Mouse (Mus musculus) heart, embryonic 12.5 days (tissue): ENCODE data around the gene Olfr618. TPM values are rescaled to one million over a fixed set of nuclear protein-coding genes. Genes with fewer than 3 reads are reported as not detected.
"Not testable (repeated sequence)": the region's sequence is repeated elsewhere in the genome, so short reads cannot be mapped to it uniquely, and the experiment has no call there.

Experiments used
- ATAC-seq: fragments of 200-750 bp; cut with Nextera tagmentation; 2 replicates; pipeline ENCODE4 v1.8.0; 2017; ENCODE audit warnings: moderate TSS enrichment, moderate library complexity; ENCODE audit not compliant: insufficient number of reproducible peaks, low FRiP score
- H3K27ac ChIP-seq: fragments of 300-500 bp; sonication (generic); 2 replicates; pipeline ENCODE4 v1.5.1; 2016; ENCODE audit warnings: mild to moderate bottlenecking, moderate library complexity; ENCODE audit not compliant: poor library complexity, severe bottlenecking
- H3K27me3 ChIP-seq: fragments of 300-500 bp; sonication (generic); replicated peaks from 2 replicates; pipeline ENCODE4 v1.6.1; 2016; ENCODE audit warnings: mild to moderate bottlenecking, moderate library complexity
- H3K36me3 ChIP-seq: fragments of 300-500 bp; sonication (generic); 2 replicates; pipeline ENCODE4 v1.6.1; 2016; ENCODE audit warnings: mild to moderate bottlenecking, moderate library complexity
- H3K4me1 ChIP-seq: fragments of 300-500 bp; sonication (generic); replicated peaks from 2 replicates; pipeline ENCODE4 v1.6.1; 2016; ENCODE audit warnings: mild to moderate bottlenecking
- H3K4me2 ChIP-seq: fragments of 300-500 bp; sonication (generic); 2 replicates; pipeline ENCODE4 v1.6.1; 2016; ENCODE audit warnings: mild to moderate bottlenecking, moderate library complexity
- H3K4me3 ChIP-seq: fragments of 300-500 bp; sonication (generic); 2 replicates; pipeline ENCODE4 v1.5.1; 2016; ENCODE audit warnings: mild to moderate bottlenecking
- H3K9ac ChIP-seq: fragments of 300-500 bp; sonication (generic); 2 replicates; pipeline ENCODE4 v1.6.1; 2016; ENCODE audit warnings: mild to moderate bottlenecking, moderate library complexity
- H3K9me3 ChIP-seq: fragments of 300-500 bp; sonication (generic); replicated peaks from 2 replicates; pipeline ENCODE4 v1.6.1; 2016; ENCODE audit warnings: mild to moderate bottlenecking, moderate library complexity
- WGBS: fragments of 180-500 bp; shearing (Covaris S2); methylation state at CpG from one replicate; pipeline ENCODE4 v1.1.7; 2016; 5-methylcytosine and 5-hydroxymethylcytosine counted together
- polyA plus RNA-seq: library from polyadenylated mRNA; unstranded; fragments of >200 nt; fragmentation: Nextera tagmentation; extraction: Ambion mirVana; gene quantifications from 2 replicates; pipeline ENCODE4 v1.2.1, GENCODE M21; 2016

Olfr618 gene
- not detected in 2 replicates for polyA plus RNA-seq

DNA sequence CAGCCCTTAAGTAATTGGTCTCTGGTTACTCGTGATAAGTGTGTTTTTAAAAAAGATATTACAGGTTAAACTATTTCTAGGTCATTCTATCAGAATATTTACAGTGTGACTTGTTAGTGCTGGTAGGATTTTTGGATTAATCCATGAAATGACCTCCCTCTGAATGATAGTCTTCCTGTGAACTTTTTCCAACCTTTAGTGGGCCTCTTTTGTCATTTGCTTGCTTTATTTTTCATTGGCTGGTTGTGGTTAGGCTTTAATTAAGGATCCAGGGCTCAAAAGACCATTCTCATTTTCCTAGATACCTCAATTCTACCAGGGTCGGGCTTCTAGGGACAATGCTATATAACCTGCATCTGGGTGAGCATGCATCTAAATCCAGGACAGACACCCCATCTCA is at the start of gene Olfr618:
TSS of gene Olfr618 (plus strand) at position 301 of the 400 bp plus-strand sequence.
- no peaks in the 10 kb centered on the region for H3K9me3 ChIP-seq
- no peak within 1 kb of the TSS for H3K4me3 ChIP-seq
- ATAC-seq = no peak
- H3K27me3 ChIP-seq = no peaks in the 10 kb centered on the region
- H3K4me2 ChIP-seq = no peak within 1 kb of the TSS
- H3K27ac ChIP-seq = no peak within 1 kb of the TSS
- 46% methylated on average over 2 of the region's 2 CpGs for WGBS
- H3K36me3 ChIP-seq = no peaks in the 10 kb centered on the region
- no peak within 1 kb of the TSS for H3K9ac ChIP-seq
- H3K4me1 ChIP-seq = no peaks in the 10 kb centered on the region

DNA sequence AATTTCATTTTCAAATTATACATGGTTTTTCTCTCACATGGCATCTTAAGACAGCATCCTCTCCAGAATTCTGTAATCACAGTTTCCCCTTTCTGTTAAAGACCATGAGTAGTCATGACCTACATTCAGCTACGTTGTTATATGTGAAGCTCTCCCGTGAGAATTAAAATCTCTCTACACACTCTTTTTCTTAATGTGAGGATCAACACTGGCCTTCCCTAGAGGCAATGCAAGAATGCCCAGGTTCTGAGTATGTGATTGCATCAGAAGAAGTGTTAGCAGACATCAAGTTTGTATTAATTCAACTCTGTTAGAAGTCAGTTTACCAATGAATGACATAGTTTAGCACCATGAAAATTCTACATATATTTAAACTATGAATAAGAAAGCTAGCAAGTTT is 47.3 kb upstream of the Olfr618 start, which contains the start of gene Olfr612:
TSS of gene Olfr612 (minus strand) at position 101 of the 400 bp plus-strand sequence.
- not testable (repeated sequence) for H3K27me3 ChIP-seq, H3K4me2 ChIP-seq, H3K9me3 ChIP-seq, ATAC-seq, H3K27ac ChIP-seq, H3K9ac ChIP-seq, H3K4me3 ChIP-seq, H3K4me1 ChIP-seq, H3K36me3 ChIP-seq
- WGBS = 81% methylated on average over 2 of the region's 2 CpGs

- Histone ChIP-seq H3K4me1 (no peaks in the 10 kb centered on the region), H3K4me2 (no peak within 1 kb of the TSS), H3K9me3 (peaks cover 9% of the 10 kb centered on the region; the same call in 1 of the 2 replicates), H3K4me3 (no peak within 1 kb of the TSS), H3K9ac (no peak within 1 kb of the TSS), H3K36me3 (no peaks in the 10 kb centered on the region), H3K27ac (no peak within 1 kb of the TSS), H3K27me3 (no peaks in the 10 kb centered on the region)
- no peak for ATAC-seq
- 75% methylated on average over 2 of the region's 2 CpGs for WGBS
Observed at GRCm38 (mm10) chr7:103547774-103548173, 42.1 kb upstream of the Olfr618 start, which contains the start of gene Olfr613. Olfr613 (plus strand) TSS chr7:103548074.

GRCm38 (mm10) chr7:103555779-103556178 is 34.1 kb upstream of the Olfr618 start, which contains the start of gene Olfr615:
Olfr615 (plus strand) TSS chr7:103556079.
- no peak for ATAC-seq
- 76% methylated on average over 2 of the region's 2 CpGs for WGBS
- H3K9ac ChIP-seq = no peak within 1 kb of the TSS
- H3K27me3 ChIP-seq = no peaks in the 10 kb centered on the region
- H3K4me1 ChIP-seq = no peaks in the 10 kb centered on the region
- no peak within 1 kb of the TSS for H3K4me2 ChIP-seq
- H3K27ac ChIP-seq = no peak within 1 kb of the TSS
- H3K4me3 ChIP-seq = no peak within 1 kb of the TSS
- H3K9me3 ChIP-seq = no peaks in the 10 kb centered on the region
- no peaks in the 10 kb centered on the region for H3K36me3 ChIP-seq

DNA sequence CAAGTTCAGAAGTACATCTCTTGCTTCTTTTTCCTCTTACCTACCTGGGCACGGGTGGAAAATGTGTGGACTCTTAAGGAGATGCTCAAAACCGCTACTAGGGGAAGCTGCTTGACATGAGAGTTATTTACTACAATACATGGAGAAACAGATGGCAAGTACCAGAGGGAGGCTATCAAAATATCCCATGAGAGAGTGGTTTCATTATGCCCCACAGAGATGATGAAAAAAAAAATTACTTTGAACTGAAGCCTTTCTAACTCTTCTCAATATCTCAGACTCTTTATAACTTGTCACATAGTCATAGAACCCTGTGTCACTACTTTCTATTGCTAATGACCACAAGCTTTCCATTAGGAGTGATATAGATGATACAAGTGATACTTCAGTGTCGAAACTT is 20.9 kb upstream of the Olfr618 start, which contains the start of gene Olfr616:
TSS of gene Olfr616 (minus strand) at position 101 of the 400 bp plus-strand sequence.
- no peak within 1 kb of the TSS for H3K4me2 ChIP-seq
- H3K27me3 ChIP-seq = no peaks in the 10 kb centered on the region
- H3K27ac ChIP-seq = no peak within 1 kb of the TSS
- no peak within 1 kb of the TSS for H3K9ac ChIP-seq
- no peak for ATAC-seq
- no peaks in the 10 kb centered on the region for H3K4me1 ChIP-seq
- no peaks in the 10 kb centered on the region for H3K36me3 ChIP-seq
- H3K9me3 ChIP-seq = no peaks in the 10 kb centered on the region
- 79% methylated on average over 3 of the region's 3 CpGs for WGBS
- H3K4me3 ChIP-seq = no peak within 1 kb of the TSS

DNA sequence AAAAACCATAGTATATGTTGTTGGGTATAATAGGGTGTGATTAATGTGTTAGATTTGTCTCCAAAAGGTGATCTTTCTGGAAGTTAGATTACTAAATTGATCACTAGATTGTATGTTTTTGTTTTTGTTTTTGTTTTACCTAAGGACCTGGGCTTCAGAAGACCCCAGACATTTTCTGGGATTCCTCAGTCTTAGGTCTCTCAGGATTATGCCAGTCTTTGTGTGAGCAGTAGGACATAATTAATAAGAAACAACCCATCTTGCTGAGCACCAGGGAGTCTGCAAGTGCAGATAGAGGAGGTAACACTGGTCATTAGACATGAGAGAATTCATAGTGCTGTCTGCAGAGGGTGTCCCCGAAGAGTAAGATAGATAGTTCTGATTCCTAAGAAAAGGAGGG is 17.1 kb upstream of the Olfr618 start, which contains the start of gene Olfr617:
TSS of gene Olfr617 (plus strand) at position 301 of the 400 bp plus-strand sequence.
- no peak for ATAC-seq
- no peaks in the 10 kb centered on the region for H3K4me1 ChIP-seq
- 79% methylated on average over 1 of the region's 1 CpGs for WGBS

DNA sequence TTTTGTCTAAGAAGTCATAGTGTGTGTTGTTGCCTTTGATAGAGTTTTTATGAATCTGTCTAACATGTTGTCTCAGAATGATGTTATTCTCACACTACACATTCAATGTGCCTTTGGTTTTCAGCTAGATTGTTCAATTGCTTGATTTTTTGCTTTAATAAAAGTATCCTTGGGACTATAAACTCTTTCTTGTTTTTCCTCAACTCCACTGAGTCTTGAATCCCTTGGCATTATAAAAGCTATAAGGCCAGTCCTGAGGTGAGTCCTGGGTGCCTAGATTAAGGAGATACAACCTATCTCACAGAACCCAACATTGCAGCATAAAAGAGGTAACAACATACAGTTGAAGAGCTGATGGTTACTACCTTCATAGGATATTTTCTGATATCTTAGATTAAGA is 10.4 kb downstream of the Olfr618 start, which contains the start of gene Olfr619:
TSS of gene Olfr619 (plus strand) at position 301 of the 400 bp plus-strand sequence.
- no peaks in the 10 kb centered on the region for H3K36me3 ChIP-seq
- no peak for ATAC-seq
- H3K4me3 ChIP-seq = no peak within 1 kb of the TSS
- no peaks in the 10 kb centered on the region for H3K4me1 ChIP-seq
- no peak within 1 kb of the TSS for H3K4me2 ChIP-seq
- no peak within 1 kb of the TSS for H3K9ac ChIP-seq
- H3K27me3 ChIP-seq = no peaks in the 10 kb centered on the region
- H3K9me3 ChIP-seq = no peaks in the 10 kb centered on the region
- no peak within 1 kb of the TSS for H3K27ac ChIP-seq

More for the DNA sequence above, 17.1 kb upstream of the Olfr618 start, which contains the start of gene Olfr617:
- no peaks in the 10 kb centered on the region for H3K9me3 ChIP-seq
- no peaks in the 10 kb centered on the region for H3K27me3 ChIP-seq
- no peak within 1 kb of the TSS for H3K4me2 ChIP-seq
- H3K36me3 ChIP-seq = no peaks in the 10 kb centered on the region
- no peak within 1 kb of the TSS for H3K9ac ChIP-seq
- H3K27ac ChIP-seq = no peak within 1 kb of the TSS
- H3K4me3 ChIP-seq = no peak within 1 kb of the TSS

DNA sequence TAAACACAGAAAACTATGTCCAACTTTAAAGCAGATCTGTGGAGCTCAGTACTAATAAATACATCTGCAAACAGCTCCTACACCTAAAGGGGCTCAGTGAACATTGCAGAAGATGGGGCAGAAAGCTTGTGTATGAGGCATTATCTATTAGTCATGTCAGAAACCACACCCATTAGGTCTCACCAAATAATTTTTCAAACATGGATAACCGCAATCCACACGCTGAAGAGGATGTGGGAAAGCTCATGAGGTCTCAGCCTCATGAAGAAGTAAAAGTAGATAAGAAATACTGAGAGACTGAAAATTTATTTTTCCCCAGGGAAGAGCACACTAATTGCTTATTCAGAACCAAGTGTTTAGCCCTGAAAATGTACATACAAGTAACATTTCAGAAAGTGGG is 17.5 kb downstream of the Olfr618 start:
- 78% methylated on average over 2 of the region's 2 CpGs for whole genome bisulfite sequencing
- H3K27me3 ChIP-seq = no peaks in the 10 kb centered on the region
- H3K36me3 ChIP-seq = no peaks in the 10 kb centered on the region
- H3K9me3 ChIP-seq = no peaks in the 10 kb centered on the region
- no peak overlapping the region for H3K4me3 ChIP-seq
- no peak overlapping the region for H3K4me2 ChIP-seq
- ATAC-seq = no peak
- no peaks in the 10 kb centered on the region for H3K4me1 ChIP-seq
- H3K27ac ChIP-seq = no peak overlapping the region
- H3K9ac ChIP-seq = no peak overlapping the region

DNA sequence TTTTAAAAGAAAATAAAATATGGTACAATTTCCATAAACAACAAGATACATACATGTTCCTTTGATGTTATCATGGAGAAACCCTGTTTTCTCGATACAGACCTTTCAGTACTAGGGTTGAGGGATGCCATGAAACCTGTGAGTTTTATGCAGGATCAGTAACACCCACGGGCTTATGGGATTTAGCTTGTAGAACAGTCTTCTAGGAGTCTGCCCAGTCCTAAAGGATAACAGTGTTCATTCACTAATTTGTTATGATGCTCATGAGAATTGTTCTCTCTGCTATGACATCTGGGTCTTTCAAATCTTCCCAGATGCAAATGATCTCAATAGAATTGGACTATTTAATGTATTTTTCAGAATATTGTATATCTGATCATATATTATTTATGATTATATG is 22.5 kb downstream of the Olfr618 start, which contains the start of gene Olfr620:
TSS of gene Olfr620 (minus strand) at position 101 of the 400 bp plus-strand sequence.
- Histone ChIP-seq H3K4me3 (no peak within 1 kb of the TSS), H3K27ac (no peak within 1 kb of the TSS), H3K4me1 (no peaks in the 10 kb centered on the region), H3K9me3 (no peaks in the 10 kb centered on the region), H3K9ac (no peak within 1 kb of the TSS), H3K4me2 (no peak within 1 kb of the TSS), H3K27me3 (no peaks in the 10 kb centered on the region), H3K36me3 (no peaks in the 10 kb centered on the region)
- no peak for ATAC-seq
- WGBS = 59% methylated on average over 2 of the region's 2 CpGs

DNA sequence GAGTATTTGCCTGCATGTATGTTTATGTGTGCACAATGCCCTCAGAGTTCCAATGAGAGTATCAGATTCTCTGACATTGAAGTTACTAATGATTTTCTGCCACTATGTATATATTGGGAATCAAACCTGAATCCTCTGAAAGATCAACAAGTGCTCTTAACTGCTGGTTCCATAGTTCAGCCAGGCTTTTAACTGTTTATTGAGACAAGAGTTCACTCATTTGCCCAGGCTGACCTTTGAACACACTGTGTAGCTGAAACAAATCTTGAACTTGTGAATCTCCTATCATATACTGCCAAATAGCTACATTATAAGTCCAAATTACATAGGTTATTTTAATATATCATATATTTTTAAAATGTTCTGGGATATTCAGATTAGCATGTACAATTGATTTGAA is 46.9 kb downstream of the Olfr618 start:
- H3K27me3 ChIP-seq = no peaks in the 10 kb centered on the region
- no peaks in the 10 kb centered on the region for H3K4me1 ChIP-seq
- no peak overlapping the region for H3K27ac ChIP-seq
- H3K9ac ChIP-seq = no peak overlapping the region
- no peaks in the 10 kb centered on the region for H3K9me3 ChIP-seq
- no peak overlapping the region for H3K4me3 ChIP-seq
- no peaks in the 10 kb centered on the region for H3K36me3 ChIP-seq
- H3K4me2 ChIP-seq = no peak overlapping the region
- no peak for ATAC-seq

DNA sequence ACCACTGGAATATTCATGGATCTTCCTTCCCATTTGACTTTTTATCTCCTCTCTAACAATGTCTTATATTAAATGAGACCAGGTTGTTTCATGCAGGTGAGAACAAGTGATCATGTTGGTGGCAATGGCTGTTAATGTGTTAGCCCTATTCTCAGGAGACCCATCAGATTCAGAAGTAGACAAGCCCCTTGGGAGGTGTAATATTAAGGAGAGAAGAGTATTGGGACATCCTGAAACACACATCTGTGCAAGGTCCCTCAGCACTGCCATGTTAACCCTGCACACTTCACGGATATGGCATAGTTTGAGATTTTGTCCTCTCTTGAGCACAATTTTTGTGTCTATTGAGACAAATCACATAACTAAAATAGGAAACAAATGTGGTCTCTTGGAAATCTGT is 52.7 kb downstream of the Olfr618 start, which contains the start of gene Olfr622:
TSS of gene Olfr622 (minus strand) at position 101 of the 400 bp plus-strand sequence.
- Histone ChIP-seq H3K4me2 (no peak within 1 kb of the TSS), H3K9me3 (no peaks in the 10 kb centered on the region), H3K27me3 (no peaks in the 10 kb centered on the region), H3K36me3 (no peaks in the 10 kb centered on the region), H3K9ac (no peak within 1 kb of the TSS), H3K4me3 (no peak within 1 kb of the TSS), H3K27ac (no peak within 1 kb of the TSS), H3K4me1 (no peaks in the 10 kb centered on the region)
- 80% methylated on average over 1 of the region's 1 CpGs for WGBS
- ATAC-seq = no peak

DNA sequence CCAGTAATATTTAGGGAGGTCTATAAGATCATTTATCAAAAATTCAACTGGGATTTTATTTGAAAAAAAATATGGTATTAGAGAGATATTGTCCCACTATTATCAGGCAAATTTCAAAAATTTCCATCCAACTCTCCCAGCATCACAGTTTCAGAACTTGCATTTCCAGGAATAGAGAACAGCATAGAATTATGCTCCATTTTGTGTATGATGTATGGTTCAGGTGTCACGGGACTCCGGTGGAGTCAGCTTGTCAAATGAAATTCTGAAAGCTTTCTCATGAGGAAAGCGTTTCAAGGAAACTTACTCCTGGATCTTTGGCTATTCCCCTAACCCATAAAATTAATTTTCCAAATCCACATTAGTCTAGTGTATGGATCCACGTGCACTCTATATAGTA is 54.2 kb downstream of the Olfr618 start:
- no peaks in the 10 kb centered on the region for H3K27me3 ChIP-seq
- H3K4me2 ChIP-seq = no peak overlapping the region
- 82% methylated on average over 4 of the region's 4 CpGs for WGBS
- H3K36me3 ChIP-seq = no peaks in the 10 kb centered on the region
- no peak for ATAC-seq
- H3K27ac ChIP-seq = no peak overlapping the region
- no peak overlapping the region for H3K9ac ChIP-seq
- H3K9me3 ChIP-seq = no peaks in the 10 kb centered on the region
- H3K4me1 ChIP-seq = no peaks in the 10 kb centered on the region
- H3K4me3 ChIP-seq = no peak overlapping the region
